Mouse (Mus musculus) thymus, adult 2 months (tissue): ENCODE results near the gene Aldh3a2.

Source experiments
- CTCF ChIP-seq: fragments of 200-500 bp; IDR thresholded peaks from 2 replicates; pipeline ENCODE4 v1.5.1; 2012; ENCODE audit warnings: mild to moderate bottlenecking, control low read depth, low read length, moderate library complexity, borderline replicate concordance; ENCODE audit not compliant: control insufficient read depth, poor library complexity, insufficient read depth; ENCODE audit errors: extremely low read depth
- POLR2A ChIP-seq: fragments of 200-500 bp; IDR thresholded peaks from 2 replicates; pipeline ENCODE4 v1.6.1; 2012; ENCODE audit warnings: mild to moderate bottlenecking, low read length, control low read depth, moderate library complexity; ENCODE audit not compliant: control insufficient read depth, poor library complexity, insufficient read depth; ENCODE audit errors: extremely low read depth

DNA sequence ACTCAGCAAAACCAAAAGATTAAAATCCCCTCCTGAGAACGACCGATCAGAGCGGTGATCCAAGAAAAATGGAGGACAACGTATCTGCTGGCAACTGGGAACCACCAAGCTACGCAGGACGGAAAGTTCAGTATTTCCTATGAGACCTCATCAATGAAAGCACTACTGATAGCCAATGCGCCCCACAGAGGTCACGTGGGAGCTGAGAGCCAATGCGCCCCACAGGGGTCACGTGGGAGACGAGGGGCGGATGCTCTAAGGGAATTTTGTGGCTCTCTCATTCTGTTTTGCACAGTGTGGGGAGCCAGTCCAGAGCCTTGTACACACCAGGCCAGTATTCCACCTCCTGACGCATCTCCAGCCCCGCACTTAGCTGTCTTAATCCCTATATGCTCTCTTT is 4.7 kb downstream of the Aldh3a2 start:
- TF ChIP-seq CTCF (no peak), POLR2A (no peak)
